Mouse (Mus musculus): Measurements from ENCODE around the gene Rbks.
"Not testable (repeated sequence)": the region's sequence is repeated elsewhere in the genome, so short reads cannot be mapped to it uniquely, and the experiment has no call there.

Gene Rbks

GRCm38 (mm10) chr5:31596481-31597429 is 100.7 kb downstream of the Rbks start, which contains the start of gene Mrpl33:
Gene Mrpl33 (plus strand): TSS chr5:31596935.
- TF ChIP-seq NANOG (IDR thresholded peaks at IDR 0.05; ENCODE audit: borderline replicate concordance, low read length) = no peak
- TF ChIP-seq POU5F1 (IDR thresholded peaks at IDR 0.05; ENCODE audit: borderline replicate concordance, low read length) = no peak
- TF ChIP-seq CTCF (conservative IDR thresholded peaks at IDR 0.05; ENCODE audit: low read length) = no peak
- Histone ChIP-seq H3K27me3 (ENCODE audit: insufficient read depth, low read length) (no peaks in the 10 kb centered on the region), H3K9me3 (ENCODE audit: low read length) (no peaks in the 10 kb centered on the region), H3K4me1 (replicated peaks; ENCODE audit: low read depth, low read length) (peaks cover 70% of the 10 kb centered on the region), H3K4me3 (replicated peaks; ENCODE audit: low read length) (peak within 1 kb of the TSS; percentile 80), H3K36me3 (ENCODE audit: insufficient read depth, low read length) (no peaks in the 10 kb centered on the region)

- H3K36me3 ChIP-seq (ENCODE audit: insufficient read depth, low read length) = no peaks in the 10 kb centered on the region
- peaks cover 63% of the 10 kb centered on the region for H3K4me1 ChIP-seq (replicated peaks; ENCODE audit: low read depth, low read length)
- H3K4me3 ChIP-seq (replicated peaks; ENCODE audit: low read length) = peak overlapping the region; percentile 80
- H3K9me3 ChIP-seq (ENCODE audit: low read length) = no peaks in the 10 kb centered on the region
- no peak for TF ChIP-seq CTCF (conservative IDR thresholded peaks at IDR 0.05; ENCODE audit: low read length)
- no peak for TF ChIP-seq NANOG (IDR thresholded peaks at IDR 0.05; ENCODE audit: borderline replicate concordance, low read length)
- TF ChIP-seq POU5F1 (IDR thresholded peaks at IDR 0.05; ENCODE audit: borderline replicate concordance, low read length) = no peak
- no peaks in the 10 kb centered on the region for H3K27me3 ChIP-seq (ENCODE audit: insufficient read depth, low read length)
Measured at GRCm38 (mm10) chr5:31595868-31596267, 101.6 kb downstream of the Rbks start.

GRCm38 (mm10) chr5:31591122-31591521 is 106.3 kb downstream of the Rbks start:
- Histone ChIP-seq H3K4me3 (replicated peaks; ENCODE audit: low read length) (no peak overlapping the region), H3K27me3 (ENCODE audit: insufficient read depth, low read length) (no peaks in the 10 kb centered on the region), H3K36me3 (ENCODE audit: insufficient read depth, low read length) (no peaks in the 10 kb centered on the region), H3K9me3 (ENCODE audit: low read length) (peaks cover 3% of the 10 kb centered on the region; the same call in 1 of the 2 replicates), H3K4me1 (replicated peaks; ENCODE audit: low read depth, low read length) (peaks cover 34% of the 10 kb centered on the region)
- TF ChIP-seq CTCF (conservative IDR thresholded peaks at IDR 0.05; ENCODE audit: low read length) (no peak), POU5F1 (IDR thresholded peaks at IDR 0.05; ENCODE audit: borderline replicate concordance, low read length) (no peak), NANOG (IDR thresholded peaks at IDR 0.05; ENCODE audit: borderline replicate concordance, low read length) (no peak)

- H3K36me3 ChIP-seq (ENCODE audit: insufficient read depth, low read length) = no peaks in the 10 kb centered on the region
- H3K4me3 ChIP-seq (replicated peaks; ENCODE audit: low read length) = no peak overlapping the region
- peaks cover 3% of the 10 kb centered on the region; the same call in 1 of the 2 replicates for H3K9me3 ChIP-seq (ENCODE audit: low read length)
- peaks cover 25% of the 10 kb centered on the region for H3K4me1 ChIP-seq (replicated peaks; ENCODE audit: low read depth, low read length)
- TF ChIP-seq POU5F1 (IDR thresholded peaks at IDR 0.05; ENCODE audit: borderline replicate concordance, low read length) (no peak), NANOG (IDR thresholded peaks at IDR 0.05; ENCODE audit: borderline replicate concordance, low read length) (no peak), CTCF (conservative IDR thresholded peaks at IDR 0.05; ENCODE audit: low read length) (no peak)
- no peaks in the 10 kb centered on the region for H3K27me3 ChIP-seq (ENCODE audit: insufficient read depth, low read length)
Measured at GRCm38 (mm10) chr5:31589711-31590319, 107.6 kb downstream of the Rbks start.

- not testable (repeated sequence) for H3K27me3 ChIP-seq (ENCODE audit: insufficient read depth, low read length); H3K36me3 ChIP-seq (ENCODE audit: insufficient read depth, low read length); H3K4me3 ChIP-seq (replicated peaks; ENCODE audit: low read length)
- Histone ChIP-seq H3K9me3 (ENCODE audit: low read length) (peaks cover 12% of the 10 kb centered on the region), H3K4me1 (replicated peaks; ENCODE audit: low read depth, low read length) (peaks cover 23% of the 10 kb centered on the region)
- TF ChIP-seq CTCF (conservative IDR thresholded peaks at IDR 0.05; ENCODE audit: low read length) = peak; percentile 61
Measured at GRCm38 (mm10) chr5:31588672-31589071, 108.8 kb downstream of the Rbks start.

- H3K9me3 ChIP-seq (ENCODE audit: low read length) = peaks cover 12% of the 10 kb centered on the region
- peaks cover 18% of the 10 kb centered on the region for H3K4me1 ChIP-seq (replicated peaks; ENCODE audit: low read depth, low read length)
- no peaks in the 10 kb centered on the region for H3K36me3 ChIP-seq (ENCODE audit: insufficient read depth, low read length)
- no peaks in the 10 kb centered on the region for H3K27me3 ChIP-seq (ENCODE audit: insufficient read depth, low read length)
- H3K4me3 ChIP-seq (replicated peaks; ENCODE audit: low read length) = no peak overlapping the region
- no peak for TF ChIP-seq CTCF (conservative IDR thresholded peaks at IDR 0.05; ENCODE audit: low read length)
- no peak for TF ChIP-seq POU5F1 (IDR thresholded peaks at IDR 0.05; ENCODE audit: borderline replicate concordance, low read length)
- TF ChIP-seq NANOG (IDR thresholded peaks at IDR 0.05; ENCODE audit: borderline replicate concordance, low read length) = no peak
Measured at GRCm38 (mm10) chr5:31588016-31588415, 109.4 kb downstream of the Rbks start.

- TF ChIP-seq NANOG (IDR thresholded peaks at IDR 0.05; ENCODE audit: borderline replicate concordance, low read length) (no peak), POU5F1 (IDR thresholded peaks at IDR 0.05; ENCODE audit: borderline replicate concordance, low read length) (no peak), CTCF (conservative IDR thresholded peaks at IDR 0.05; ENCODE audit: low read length) (no peak)
- Histone ChIP-seq H3K4me3 (replicated peaks; ENCODE audit: low read length) (no peak overlapping the region), H3K9me3 (ENCODE audit: low read length) (peaks cover 12% of the 10 kb centered on the region), H3K27me3 (ENCODE audit: insufficient read depth, low read length) (no peaks in the 10 kb centered on the region), H3K36me3 (ENCODE audit: insufficient read depth, low read length) (no peaks in the 10 kb centered on the region), H3K4me1 (replicated peaks; ENCODE audit: low read depth, low read length) (peaks cover 18% of the 10 kb centered on the region)
Measured at GRCm38 (mm10) chr5:31585526-31585925, 111.9 kb downstream of the Rbks start.

- no peak for TF ChIP-seq CTCF (conservative IDR thresholded peaks at IDR 0.05; ENCODE audit: low read length)
- TF ChIP-seq NANOG (IDR thresholded peaks at IDR 0.05; ENCODE audit: borderline replicate concordance, low read length) = no peak
- TF ChIP-seq POU5F1 (IDR thresholded peaks at IDR 0.05; ENCODE audit: borderline replicate concordance, low read length) = no peak
- 0 out of 2 replicates have a peak, but pooled peaks cover 2% of the 10 kb centered on the region for H3K27me3 ChIP-seq (ENCODE audit: insufficient read depth, low read length)
Measured at GRCm38 (mm10) chr5:31583261-31583660, 114.2 kb downstream of the Rbks start.

More at GRCm38 (mm10) chr5:31583261-31583660, 114.2 kb downstream of the Rbks start:
- Histone ChIP-seq H3K9me3 (ENCODE audit: low read length) (peaks cover 9% of the 10 kb centered on the region), H3K36me3 (ENCODE audit: insufficient read depth, low read length) (no peaks in the 10 kb centered on the region), H3K4me1 (replicated peaks; ENCODE audit: low read depth, low read length) (peaks cover 14% of the 10 kb centered on the region), H3K4me3 (replicated peaks; ENCODE audit: low read length) (no peak overlapping the region)

All from E14TG2a.4 (cell line).